Mouse (Mus musculus): Measurements from ENCODE around the gene St6galnac3. TPM values are rescaled to one million over a fixed set of nuclear protein-coding genes. Genes with fewer than 3 reads are reported as not detected.

St6galnac3 gene
- polyA plus RNA-seq, 1 experiment from 2014 or later = 31.0 TPM

DNA sequence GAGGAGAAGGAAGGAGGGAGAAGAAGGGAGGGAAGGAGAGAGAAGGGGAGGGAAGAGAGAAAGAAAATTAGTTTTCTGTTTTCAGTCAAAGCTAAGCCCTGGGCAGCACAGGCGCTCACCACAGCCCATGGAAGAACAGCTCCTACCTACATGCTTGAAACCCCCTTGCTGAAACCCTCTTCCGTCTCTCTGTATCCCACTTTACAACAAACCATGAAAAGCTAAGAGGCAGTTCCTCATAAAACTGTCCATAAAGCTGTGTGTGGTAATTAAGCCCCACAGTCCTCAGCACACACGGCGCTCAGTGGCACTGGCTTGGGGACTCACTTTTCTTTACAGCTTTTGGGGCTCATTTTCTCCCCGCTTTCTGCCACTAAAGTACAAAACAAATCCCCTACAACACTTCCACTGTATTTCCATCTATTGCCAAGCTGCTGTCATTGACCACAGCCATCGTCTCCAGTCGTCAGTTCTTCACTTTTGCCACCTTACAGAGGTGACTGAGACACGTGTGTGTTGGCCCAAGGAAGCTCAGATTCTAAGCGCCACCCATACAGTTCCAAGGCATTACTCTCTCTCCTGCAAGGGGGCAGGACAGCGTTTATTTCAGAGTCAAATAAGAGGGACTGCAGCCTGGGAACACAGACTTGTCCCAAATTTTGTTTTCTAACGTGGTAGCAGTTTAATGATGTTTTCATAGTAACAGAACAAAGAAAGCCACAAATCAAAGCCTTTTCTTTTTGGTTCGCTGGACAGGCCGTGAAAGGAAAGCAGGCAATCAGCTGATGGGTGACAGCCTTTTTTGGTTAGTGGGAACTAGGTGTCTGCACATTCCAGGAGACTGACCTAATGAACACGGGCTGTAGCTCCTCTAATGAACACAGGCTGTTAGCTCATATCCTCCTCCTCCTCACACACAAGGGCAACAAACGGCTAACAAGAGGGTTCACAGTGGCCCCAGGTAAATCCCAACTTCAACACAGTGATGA is 22.9 kb downstream of the St6galnac3 start:
- H3K27ac ChIP-seq (ENCODE audit: low read length) = no peak overlapping the region
- no peak overlapping the region for H3K4me2 ChIP-seq (ENCODE audit: low read depth, low read length)
- no peaks in the 10 kb centered on the region for H3K36me3 ChIP-seq (ENCODE audit: control insufficient read depth, insufficient read depth, low read length)
- H3K4me1 ChIP-seq (ENCODE audit: control insufficient read depth, insufficient read depth, low read length) = peaks cover 10% of the 10 kb centered on the region
- ATAC-seq = no peak
- H3K9ac ChIP-seq (ENCODE audit: low read depth, low read length) = no peak overlapping the region
- no peaks in the 10 kb centered on the region for H3K9me3 ChIP-seq (ENCODE audit: control insufficient read depth, low read length)
- WGBS = 49% methylated on average over 15 of the region's 15 CpGs
- no peaks in the 10 kb centered on the region for H3K27me3 ChIP-seq (replicated peaks; ENCODE audit: control insufficient read depth, insufficient read depth, low read length)
- H3K4me3 ChIP-seq (ENCODE audit: low read length) = no peak overlapping the region

GRCm38 (mm10) chr3:153701172-153701571 is 23.8 kb downstream of the St6galnac3 start:
- H3K27ac ChIP-seq (ENCODE audit: low read length) = no peak overlapping the region
- no peak for ATAC-seq

DNA sequence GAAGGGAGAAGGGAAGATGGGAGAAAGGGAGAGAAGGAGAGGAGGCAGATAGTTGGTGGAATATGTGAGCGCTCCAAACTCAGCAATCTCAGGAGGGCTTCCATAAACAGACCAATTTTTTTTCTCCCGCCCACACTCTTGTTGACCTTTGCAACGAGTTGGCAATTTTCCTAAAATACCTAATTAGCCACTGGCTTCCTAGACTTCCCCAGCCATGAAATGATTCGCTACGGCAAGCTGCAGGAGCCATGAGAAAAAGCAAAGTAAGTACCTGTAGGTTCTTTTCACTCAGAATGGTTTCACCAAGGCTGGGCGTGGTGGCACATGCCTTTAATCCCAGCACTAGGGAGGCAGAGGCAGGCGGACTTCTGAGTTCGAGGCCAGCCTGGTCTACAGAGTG is 25.9 kb downstream of the St6galnac3 start:
- H3K27me3 ChIP-seq (replicated peaks; ENCODE audit: control insufficient read depth, insufficient read depth, low read length) = no peaks in the 10 kb centered on the region
- no peak overlapping the region for H3K4me2 ChIP-seq (ENCODE audit: low read depth, low read length)
- H3K36me3 ChIP-seq (ENCODE audit: control insufficient read depth, insufficient read depth, low read length) = no peaks in the 10 kb centered on the region
- H3K27ac ChIP-seq (ENCODE audit: low read length) = no peak overlapping the region
- no peak for ATAC-seq
- no peaks in the 10 kb centered on the region for H3K9me3 ChIP-seq (ENCODE audit: control insufficient read depth, low read length)
- peaks cover 10% of the 10 kb centered on the region for H3K4me1 ChIP-seq (ENCODE audit: control insufficient read depth, insufficient read depth, low read length)
- no peak overlapping the region for H3K9ac ChIP-seq (ENCODE audit: low read depth, low read length)
- H3K4me3 ChIP-seq (ENCODE audit: low read length) = no peak overlapping the region
- 86% methylated on average over 8 of the region's 8 CpGs for WGBS

More at GRCm38 (mm10) chr3:153701172-153701571, 23.8 kb downstream of the St6galnac3 start:
- no peaks in the 10 kb centered on the region for H3K27me3 ChIP-seq (replicated peaks; ENCODE audit: control insufficient read depth, insufficient read depth, low read length)
- 51% methylated on average over 7 of the region's 7 CpGs for WGBS
- no peaks in the 10 kb centered on the region for H3K36me3 ChIP-seq (ENCODE audit: control insufficient read depth, insufficient read depth, low read length)
- H3K4me2 ChIP-seq (ENCODE audit: low read depth, low read length) = no peak overlapping the region
- H3K9me3 ChIP-seq (ENCODE audit: control insufficient read depth, low read length) = no peaks in the 10 kb centered on the region
- H3K4me1 ChIP-seq (ENCODE audit: control insufficient read depth, insufficient read depth, low read length) = peaks cover 10% of the 10 kb centered on the region
- no peak overlapping the region for H3K4me3 ChIP-seq (ENCODE audit: low read length)
- H3K9ac ChIP-seq (ENCODE audit: low read depth, low read length) = no peak overlapping the region

- H3K9ac ChIP-seq (ENCODE audit: low read depth, low read length) = no peak overlapping the region
- peak overlapping the region; percentile 77 for H3K27ac ChIP-seq (ENCODE audit: low read length)
- H3K4me3 ChIP-seq (ENCODE audit: low read length) = no peak overlapping the region
- H3K9me3 ChIP-seq (ENCODE audit: control insufficient read depth, low read length) = no peaks in the 10 kb centered on the region
- peak; percentile 62 for ATAC-seq
- no peak overlapping the region for H3K4me2 ChIP-seq (ENCODE audit: low read depth, low read length)
- H3K36me3 ChIP-seq (ENCODE audit: control insufficient read depth, insufficient read depth, low read length) = no peaks in the 10 kb centered on the region
- H3K27me3 ChIP-seq (replicated peaks; ENCODE audit: control insufficient read depth, insufficient read depth, low read length) = no peaks in the 10 kb centered on the region
- WGBS = 29% methylated on average over 7 of the region's 7 CpGs
- peaks cover 27% of the 10 kb centered on the region for H3K4me1 ChIP-seq (ENCODE audit: control insufficient read depth, insufficient read depth, low read length)
Observed at GRCm38 (mm10) chr3:153692978-153693377, 32.0 kb downstream of the St6galnac3 start.

- H3K27me3 ChIP-seq (replicated peaks; ENCODE audit: control insufficient read depth, insufficient read depth, low read length) = no peaks in the 10 kb centered on the region
- no peak for ATAC-seq
- H3K36me3 ChIP-seq (ENCODE audit: control insufficient read depth, insufficient read depth, low read length) = no peaks in the 10 kb centered on the region
- WGBS = 59% methylated on average over 11 of the region's 11 CpGs
- peaks cover 25% of the 10 kb centered on the region for H3K4me1 ChIP-seq (ENCODE audit: control insufficient read depth, insufficient read depth, low read length)
- H3K27ac ChIP-seq (ENCODE audit: low read length) = peak overlapping the region; percentile 77
- H3K9me3 ChIP-seq (ENCODE audit: control insufficient read depth, low read length) = no peaks in the 10 kb centered on the region
- H3K4me3 ChIP-seq (ENCODE audit: low read length) = no peak overlapping the region
- no peak overlapping the region for H3K4me2 ChIP-seq (ENCODE audit: low read depth, low read length)
- no peak overlapping the region for H3K9ac ChIP-seq (ENCODE audit: low read depth, low read length)
Observed at GRCm38 (mm10) chr3:153692206-153692813, 32.7 kb downstream of the St6galnac3 start.

- no peaks in the 10 kb centered on the region for H3K27me3 ChIP-seq (replicated peaks; ENCODE audit: control insufficient read depth, insufficient read depth, low read length)
- WGBS = 54% methylated on average over 4 of the region's 4 CpGs
- no peak overlapping the region for H3K4me2 ChIP-seq (ENCODE audit: low read depth, low read length)
- H3K4me1 ChIP-seq (ENCODE audit: control insufficient read depth, insufficient read depth, low read length) = peaks cover 24% of the 10 kb centered on the region
- no peak overlapping the region for H3K27ac ChIP-seq (ENCODE audit: low read length)
- H3K9ac ChIP-seq (ENCODE audit: low read depth, low read length) = no peak overlapping the region
- H3K9me3 ChIP-seq (ENCODE audit: control insufficient read depth, low read length) = no peaks in the 10 kb centered on the region
- ATAC-seq = no peak
- no peaks in the 10 kb centered on the region for H3K36me3 ChIP-seq (ENCODE audit: control insufficient read depth, insufficient read depth, low read length)
- H3K4me3 ChIP-seq (ENCODE audit: low read length) = no peak overlapping the region
Observed at GRCm38 (mm10) chr3:153691537-153691936, 33.4 kb downstream of the St6galnac3 start.

DNA sequence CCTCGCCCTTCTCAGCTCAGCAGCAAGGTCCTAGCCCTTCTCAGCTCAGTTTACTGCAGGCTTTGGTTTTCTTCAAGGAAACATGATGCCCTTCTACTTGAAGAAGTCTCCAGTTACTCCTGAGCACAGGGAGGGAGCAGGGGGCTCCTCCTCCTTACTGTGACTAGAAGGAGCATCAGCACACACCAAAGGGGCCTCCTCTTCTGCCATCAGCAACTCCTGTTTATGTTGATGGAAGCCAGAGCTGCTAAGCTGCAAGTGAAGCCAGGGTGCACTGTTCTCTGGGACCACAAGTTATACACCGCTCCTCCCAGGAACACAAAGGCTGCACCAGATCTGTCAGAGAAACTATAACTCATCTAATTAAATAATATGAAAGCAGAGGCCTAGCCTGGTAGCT is 34.4 kb downstream of the St6galnac3 start:
- Histone ChIP-seq H3K27me3 (replicated peaks; ENCODE audit: control insufficient read depth, insufficient read depth, low read length) (no peaks in the 10 kb centered on the region), H3K4me1 (ENCODE audit: control insufficient read depth, insufficient read depth, low read length) (peaks cover 24% of the 10 kb centered on the region), H3K9me3 (ENCODE audit: control insufficient read depth, low read length) (no peaks in the 10 kb centered on the region), H3K4me3 (ENCODE audit: low read length) (no peak overlapping the region), H3K9ac (ENCODE audit: low read depth, low read length) (no peak overlapping the region), H3K4me2 (ENCODE audit: low read depth, low read length) (peak overlapping the region; percentile 5; the same call in 1 of the 2 replicates), H3K27ac (ENCODE audit: low read length) (peak overlapping the region; percentile 60), H3K36me3 (ENCODE audit: control insufficient read depth, insufficient read depth, low read length) (no peaks in the 10 kb centered on the region)
- 48% methylated on average over 2 of the region's 2 CpGs for WGBS
- peak; percentile 61 for ATAC-seq

DNA sequence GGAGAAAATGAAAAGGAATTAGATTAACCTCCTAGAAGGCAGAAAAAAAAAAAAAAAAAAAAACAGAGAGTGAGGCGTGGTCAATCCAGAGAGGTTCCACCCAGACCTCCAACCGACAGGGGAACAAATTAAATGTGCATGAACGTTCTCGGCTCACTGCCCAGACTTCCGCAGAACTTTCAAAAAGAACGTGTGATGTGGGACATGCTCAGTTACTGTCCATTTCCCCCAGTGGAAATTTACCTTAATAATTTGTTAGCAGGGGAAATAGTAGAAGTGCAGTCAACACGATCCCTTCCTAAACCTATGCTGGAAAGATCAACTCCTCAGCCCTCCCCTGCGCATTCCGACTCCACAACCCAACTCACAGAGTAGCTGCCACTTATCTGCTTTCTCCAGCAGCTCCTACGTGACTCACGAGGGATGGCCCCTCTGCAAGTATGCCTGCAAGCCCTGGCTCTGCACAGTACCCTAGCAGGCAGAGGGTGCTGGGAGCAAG is 35.1 kb downstream of the St6galnac3 start:
- no peak overlapping the region for H3K4me3 ChIP-seq (ENCODE audit: low read length)
- ATAC-seq = peak; percentile 84

DNA sequence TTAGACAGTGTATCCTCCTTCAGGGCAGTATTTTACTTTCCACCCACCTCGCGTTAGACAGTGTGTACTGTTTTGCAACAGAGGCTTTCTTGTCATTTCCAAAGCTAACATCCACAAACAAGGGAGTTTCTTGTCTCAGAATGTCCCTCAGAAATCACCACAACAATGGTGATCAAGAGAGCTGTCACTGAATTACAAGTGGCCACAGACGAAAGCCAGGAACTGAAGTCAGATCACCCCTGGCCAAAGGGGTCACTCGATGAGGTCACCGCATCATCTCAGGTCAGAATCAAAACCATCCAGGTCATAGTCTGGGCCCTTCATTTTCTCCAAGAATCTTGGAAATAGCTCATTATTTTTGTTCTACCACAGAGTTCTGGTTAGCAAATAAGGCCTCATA is 37.1 kb downstream of the St6galnac3 start:
- no peak overlapping the region for H3K27ac ChIP-seq (ENCODE audit: low read length)
- H3K4me3 ChIP-seq (ENCODE audit: low read length) = no peak overlapping the region
- peaks cover 21% of the 10 kb centered on the region for H3K4me1 ChIP-seq (ENCODE audit: control insufficient read depth, insufficient read depth, low read length)
- H3K36me3 ChIP-seq (ENCODE audit: control insufficient read depth, insufficient read depth, low read length) = no peaks in the 10 kb centered on the region
- ATAC-seq = no peak
- H3K4me2 ChIP-seq (ENCODE audit: low read depth, low read length) = no peak overlapping the region
- no peaks in the 10 kb centered on the region for H3K9me3 ChIP-seq (ENCODE audit: control insufficient read depth, low read length)
- H3K27me3 ChIP-seq (replicated peaks; ENCODE audit: control insufficient read depth, insufficient read depth, low read length) = no peaks in the 10 kb centered on the region
- WGBS = 82% methylated on average over 5 of the region's 5 CpGs
- H3K9ac ChIP-seq (ENCODE audit: low read depth, low read length) = no peak overlapping the region

More for the DNA sequence above, 35.1 kb downstream of the St6galnac3 start:
- Histone ChIP-seq H3K36me3 (ENCODE audit: control insufficient read depth, insufficient read depth, low read length) (no peaks in the 10 kb centered on the region), H3K9ac (ENCODE audit: low read depth, low read length) (no peak overlapping the region), H3K4me1 (ENCODE audit: control insufficient read depth, insufficient read depth, low read length) (peaks cover 24% of the 10 kb centered on the region), H3K4me2 (ENCODE audit: low read depth, low read length) (peak overlapping the region; percentile 5; the same call in 1 of the 2 replicates), H3K27ac (ENCODE audit: low read length) (peak overlapping the region; percentile 60), H3K27me3 (replicated peaks; ENCODE audit: control insufficient read depth, insufficient read depth, low read length) (no peaks in the 10 kb centered on the region), H3K9me3 (ENCODE audit: control insufficient read depth, low read length) (no peaks in the 10 kb centered on the region)
- 44% methylated on average over 11 of the region's 11 CpGs for WGBS
